Mouse (Mus musculus) retina, postnatal 1 day (tissue): ENCODE data around the gene Pdcd4.
"Not testable (repeated sequence)": the region's sequence is repeated elsewhere in the genome, so short reads cannot be mapped to it uniquely, and the experiment has no call there.

Experiments used
- DNase-seq: peaks from one replicate; pipeline ENCODE4 v3.0.0-alpha.2; 2012

Gene Pdcd4

DNA sequence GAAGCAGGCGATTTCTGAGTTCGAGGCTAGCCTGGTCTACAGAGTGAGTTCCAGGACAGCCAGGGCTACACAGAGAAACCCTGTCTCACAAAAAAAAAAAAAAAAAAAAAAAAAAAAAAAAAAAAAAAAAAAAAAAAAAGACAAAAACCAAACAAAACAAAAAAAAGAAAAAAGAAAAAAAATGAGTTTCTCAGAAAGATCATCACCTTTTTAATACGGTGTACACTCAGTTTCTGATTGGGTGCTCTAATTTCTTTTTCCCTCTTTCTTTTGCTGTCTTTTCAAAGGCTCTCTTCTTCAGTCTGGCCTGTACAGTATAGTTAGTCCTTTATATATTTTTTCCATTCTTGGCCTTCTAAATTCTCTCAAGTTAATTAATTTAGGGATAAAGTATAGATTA lies 72.3 kb downstream of the Pdcd4 start:
- not testable (repeated sequence) for DNase-seq

DNA sequence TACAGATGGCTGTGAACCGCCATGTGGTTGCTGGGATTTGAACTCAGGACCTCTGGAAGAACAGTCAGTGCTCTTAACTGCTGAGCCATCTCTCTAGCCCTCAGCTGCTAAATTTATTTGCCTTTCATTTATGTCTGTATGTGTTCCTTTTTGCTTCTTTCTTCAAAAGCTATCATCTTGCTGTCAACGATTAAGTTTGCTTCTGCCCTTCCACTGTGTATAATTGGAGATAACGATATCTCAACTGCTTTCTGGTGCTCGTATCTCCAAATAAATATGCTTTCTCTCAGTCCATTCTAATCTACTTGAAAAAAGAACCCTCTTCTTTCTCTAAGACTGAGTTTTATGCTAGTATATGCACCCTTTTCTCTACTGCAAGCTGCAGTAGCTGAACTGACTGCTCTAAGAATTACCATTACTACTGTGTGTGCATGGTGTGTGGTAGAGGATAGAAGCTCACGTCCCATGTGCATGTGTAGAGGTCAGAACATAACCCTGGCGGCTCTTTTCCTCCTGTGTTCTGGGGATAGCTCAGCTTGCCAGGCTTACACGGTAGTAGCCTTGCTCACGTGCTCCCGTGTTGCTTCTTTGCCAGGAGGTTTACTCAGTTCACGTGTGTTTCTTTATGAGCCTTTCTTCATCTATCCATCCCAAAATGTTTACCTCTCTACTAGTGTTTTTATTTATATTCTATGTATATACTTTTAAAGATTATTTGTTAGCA lies 73.0 kb downstream of the Pdcd4 start:
- no peak for DNase-seq

DNA sequence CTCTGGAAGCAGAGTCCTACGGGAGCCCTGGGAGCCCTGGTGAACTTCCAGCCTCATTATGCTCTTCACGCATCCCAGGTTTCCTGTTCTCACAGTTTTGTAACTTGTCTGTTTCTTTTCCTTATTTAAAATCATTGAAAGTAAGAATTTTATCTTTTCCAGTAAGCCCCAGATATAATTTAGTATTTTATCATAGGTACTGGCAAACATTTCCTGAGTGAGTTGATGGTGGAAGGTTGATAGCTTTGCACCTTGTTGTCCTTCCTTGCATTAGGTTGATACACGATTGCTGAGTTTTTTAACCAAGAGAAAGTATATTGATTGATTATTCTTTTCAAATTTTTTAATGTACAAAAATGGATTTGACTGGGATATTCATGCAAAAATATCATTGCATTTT lies 77.2 kb downstream of the Pdcd4 start:
- no peak for DNase-seq

DNA sequence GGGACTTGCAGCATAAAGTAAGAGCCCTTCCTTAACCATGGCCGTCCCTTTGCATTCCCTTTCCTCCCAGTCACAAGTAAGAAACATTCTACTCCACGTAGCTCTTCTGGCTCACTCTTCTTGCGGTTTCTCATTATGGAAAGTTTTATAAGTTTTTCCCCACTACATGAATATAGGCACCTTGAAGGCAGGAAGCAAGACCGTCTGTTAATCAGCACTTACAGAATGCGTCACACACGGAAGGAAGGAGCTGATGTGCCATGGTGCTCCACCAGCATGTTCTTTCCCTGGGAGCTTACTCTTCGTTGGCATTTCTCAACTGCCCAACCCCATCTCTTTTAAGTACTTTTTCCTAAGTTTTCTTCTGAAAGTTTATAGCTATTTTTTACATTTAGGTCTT lies 79.9 kb downstream of the Pdcd4 start:
- DNase-seq, result no peak

DNA sequence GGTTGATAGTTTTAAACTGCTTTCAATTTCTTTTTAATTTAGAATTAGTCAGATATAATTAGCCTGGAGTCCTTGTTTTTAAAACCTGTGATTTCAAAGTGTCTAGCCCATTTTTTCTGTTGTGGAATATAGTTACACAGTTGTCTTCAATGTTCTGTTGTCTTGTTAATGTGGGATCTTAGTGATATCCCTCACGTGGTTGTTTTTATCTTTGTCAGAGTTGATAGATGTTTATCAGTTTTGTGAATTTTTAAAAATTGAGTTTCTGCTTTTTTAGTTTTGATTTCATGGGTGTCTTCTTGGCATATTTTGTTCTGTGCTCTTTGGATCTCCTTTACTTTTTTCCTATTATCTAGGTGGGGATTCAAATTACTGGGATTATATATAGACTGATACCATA lies 81.6 kb downstream of the Pdcd4 start:
- DNase-seq, result no peak
